Mouse (Mus musculus): ENCODE results near the gene Odf4.

DNA sequence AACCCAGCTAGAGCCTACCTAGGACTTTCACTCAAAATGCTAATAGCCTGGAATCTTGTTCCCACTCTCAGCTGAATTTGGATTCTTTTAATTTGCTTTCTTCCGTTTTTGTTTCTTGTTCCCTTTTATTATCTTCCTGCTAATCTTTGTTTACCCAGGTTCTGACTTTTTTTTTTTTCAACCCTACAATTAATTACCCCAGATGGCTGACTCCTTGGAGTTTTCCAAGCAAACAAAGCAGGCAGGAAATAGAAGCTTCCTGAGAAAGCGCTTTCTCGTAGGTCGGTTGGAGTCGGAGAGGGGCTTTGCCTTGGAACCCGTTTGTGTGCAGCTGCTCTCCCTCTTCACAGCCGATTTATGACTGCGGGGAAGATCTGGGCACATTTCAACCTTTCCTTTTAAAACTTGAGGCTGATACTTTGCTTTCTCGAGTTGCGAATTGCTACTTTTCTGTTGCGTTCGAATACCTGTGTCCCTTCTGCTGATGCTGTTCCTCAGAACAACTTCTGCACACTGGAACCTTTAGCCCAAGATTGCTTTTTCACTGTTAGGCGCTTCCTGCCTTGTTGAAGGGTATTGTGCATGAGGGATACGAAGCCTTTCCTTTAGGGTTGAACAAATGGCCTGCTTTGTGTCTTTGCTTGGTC is 15.2 kb downstream of the Odf4 start:
- TF ChIP-seq CTCF (IDR thresholded peaks at IDR 0.05; ENCODE audit: low read depth) (no peak), EP300 (IDR thresholded peaks at IDR 0.05; ENCODE audit: low read depth) (no peak)

All from liver, embryonic 14.5 days (tissue).